In genomic region chr1:180811596-180812462, GRCm38 (mm10) we compare ENCODE assay signal across 8 mouse cellular contexts. TPM values are rescaled to one million over a fixed set of nuclear protein-coding genes. Genes with fewer than 3 reads are reported as not detected.
DNase-seq lines count a peak whose midpoint lies in the region; ATAC-seq lines count a peak whose summit lies in the region.

No protein-coding gene starts in this region.

- H3K9me3 ChIP-seq in hindbrain, embryonic 13.5 days: no peaks in the 10 kb centered on the region
- no peaks in the 10 kb centered on the region for H3K9me3 ChIP-seq in liver, embryonic 16.5 days (replicated peaks; ENCODE audit: control insufficient read depth, low read length)
- no peaks in the 10 kb centered on the region for H3K9me3 ChIP-seq in stomach, embryonic 15.5 days

- H3K4me1 ChIP-seq in hindbrain, embryonic 13.5 days (replicated peaks): peaks cover 57% of the 10 kb centered on the region
- peaks cover 46% of the 10 kb centered on the region for H3K4me1 ChIP-seq in liver, embryonic 16.5 days (ENCODE audit: control insufficient read depth, low read depth, low read length)
- H3K4me1 ChIP-seq in stomach, embryonic 15.5 days: peaks cover 18% of the 10 kb centered on the region

- peak overlapping the region; percentile 95 for H3K4me3 ChIP-seq in hindbrain, embryonic 13.5 days
- peak overlapping the region; percentile 98 for H3K4me3 ChIP-seq in liver, embryonic 16.5 days (ENCODE audit: low read depth, low read length)
- H3K4me3 ChIP-seq in stomach, embryonic 15.5 days (replicated peaks): peak overlapping the region; percentile 72

- 5% methylated on average over 27 of the region's 27 CpGs for WGBS in hindbrain, embryonic 13.5 days
- WGBS in liver, embryonic 16.5 days (ENCODE audit: insufficient replicate concordance): under 1% methylated on average over 27 of the region's 27 CpGs
- 1% methylated on average over 27 of the region's 27 CpGs for WGBS in stomach, embryonic 15.5 days

- peaks cover 34% of the 10 kb centered on the region for H3K36me3 ChIP-seq in hindbrain, embryonic 13.5 days
- H3K36me3 ChIP-seq in liver, embryonic 16.5 days (ENCODE audit: control insufficient read depth, insufficient read depth): peaks cover 40% of the 10 kb centered on the region
- peaks cover 29% of the 10 kb centered on the region for H3K36me3 ChIP-seq in stomach, embryonic 15.5 days

- H3K4me2 ChIP-seq in hindbrain, embryonic 13.5 days: peak overlapping the region; percentile 60
- H3K4me2 ChIP-seq in liver, embryonic 16.5 days (ENCODE audit: low read depth, low read length): peak overlapping the region; percentile 58
- peak overlapping the region; percentile 52 for H3K4me2 ChIP-seq in stomach, embryonic 15.5 days

- H3K9ac ChIP-seq in hindbrain, embryonic 13.5 days: peak overlapping the region; percentile 100
- peak overlapping the region; percentile 100 for H3K9ac ChIP-seq in liver, embryonic 16.5 days (ENCODE audit: low read depth, low read length)
- H3K9ac ChIP-seq in stomach, embryonic 15.5 days: peak overlapping the region; percentile 97

- DNase-seq in cerebellum, postnatal 10 days: peak; percentile 25 to 52
- no peak for DNase-seq in cerebellum, postnatal 4 days (ENCODE audit: low spot score in 2 of 2)
- peak; percentile 60 for DNase-seq in thymus, postnatal 0 days (ENCODE audit: low spot score)
- no peak for DNase-seq in thymus, postnatal 10 days (ENCODE audit: low spot score in 2 of 2)
- DNase-seq in urinary bladder, postnatal 4 days (ENCODE audit: low spot score in 2 of 2): no peak

- no peaks in the 10 kb centered on the region for H3K27me3 ChIP-seq in hindbrain, embryonic 13.5 days
- no peaks in the 10 kb centered on the region for H3K27me3 ChIP-seq in liver, embryonic 16.5 days (ENCODE audit: control insufficient read depth, insufficient read depth, low read depth, low read length)
- H3K27me3 ChIP-seq in stomach, embryonic 15.5 days (replicated peaks): no peaks in the 10 kb centered on the region

- peak overlapping the region; percentile 100 for H3K27ac ChIP-seq in hindbrain, embryonic 13.5 days
- H3K27ac ChIP-seq in liver, embryonic 16.5 days (ENCODE audit: low read length): peak overlapping the region; percentile 99
- peak overlapping the region; percentile 100 for H3K27ac ChIP-seq in stomach, embryonic 15.5 days

- no peak for ATAC-seq in hindbrain, embryonic 13.5 days (ENCODE audit: low FRiP score)
- ATAC-seq in liver, embryonic 16.5 days (ENCODE audit: low read depth): no peak
- no peak for ATAC-seq in stomach, embryonic 15.5 days (ENCODE audit: insufficient read depth, low FRiP score, low read depth)

RNA-seq across cellular contexts. Expression of gene H3f3a, which starts 1.9 kb away (rescaled TPM):
- polyA plus RNA-seq in thymus, postnatal 0 days (2015; fragmentation: Nextera tagmentation; extraction: Ambion mirVana): 2,900 and 2,949 TPM in 2 replicates
- 3,757 and 3,885 TPM in 2 replicates for polyA plus RNA-seq in hindbrain, embryonic 13.5 days (2015; fragmentation: Nextera tagmentation; extraction: Ambion mirVana)
- polyA plus RNA-seq in liver, embryonic 16.5 days (2015; fragmentation: Nextera tagmentation; extraction: Ambion mirVana): 2,020 and 2,074 TPM in 2 replicates
- 1,924 and 2,089 TPM in 2 replicates for polyA plus RNA-seq in stomach, embryonic 15.5 days (2015; fragmentation: Nextera tagmentation; extraction: Ambion mirVana)

RNA-seq across cellular contexts. Expression of gene Sde2, which starts 39.1 kb away (rescaled TPM):
- 34.4 and 38.7 TPM in 2 replicates for polyA plus RNA-seq in thymus, postnatal 0 days (2015; fragmentation: Nextera tagmentation; extraction: Ambion mirVana)
- polyA plus RNA-seq in hindbrain, embryonic 13.5 days (2015; fragmentation: Nextera tagmentation; extraction: Ambion mirVana): 29.6 and 31.6 TPM in 2 replicates
- polyA plus RNA-seq in liver, embryonic 16.5 days (2015; fragmentation: Nextera tagmentation; extraction: Ambion mirVana): 20.9 and 21.5 TPM in 2 replicates
- polyA plus RNA-seq in stomach, embryonic 15.5 days (2015; fragmentation: Nextera tagmentation; extraction: Ambion mirVana): 30.7 and 34.4 TPM in 2 replicates

Comparison
In these comparisons a context has a peak if more than half of its experiments do, and no peak if none do; other contexts are left out.
1. DNase-seq: peak in cerebellum, postnatal 10 days (2 of 2) and thymus, postnatal 0 days (single experiment); none in cerebellum, postnatal 4 days (0 of 2), thymus, postnatal 10 days (0 of 2) and urinary bladder, postnatal 4 days (0 of 2).
2. Peak in every context shown above with its lines, with median percentiles within 50 percentile points of each other: H3K27ac ChIP-seq, H3K4me2 ChIP-seq, H3K4me3 ChIP-seq and H3K9ac ChIP-seq.